Mouse (Mus musculus) MEL (cell line): ENCODE results near the gene Sstr3. TPM values are rescaled to one million over a fixed set of nuclear protein-coding genes. Genes with fewer than 3 reads are reported as not detected.

Experiments
- DNase-seq: peaks from one replicate; pipeline ENCODE4 v3.0.0; 2011; ENCODE audit warnings: low read depth, low spot score
- H3K27ac ChIP-seq: 2 replicates; pipeline ENCODE4 v1.5.1; 2012; ENCODE audit warnings: low read depth, mild to moderate bottlenecking, control low read depth, low read length, moderate library complexity; ENCODE audit not compliant: control insufficient read depth
- H3K27me3 ChIP-seq, 2 experiments: fragments of 150-350 bp in 1 of 2; sonication (generic) in 1 of 2; 2 replicates each; pipeline ENCODE4 v1.6.1; 2012; ENCODE audit warnings: low read length in 2 of 2, mild to moderate bottlenecking in 2 of 2, improper control_type of control experiment in 1 of 2, moderate library complexity in 1 of 2; ENCODE audit not compliant: insufficient read depth in 2 of 2, control insufficient read depth in 1 of 2
- H3K36me3 ChIP-seq, 2 experiments: 2 replicates each; pipeline ENCODE4 v1.6.1; 2012 to 2014; ENCODE audit warnings: low read length in 2 of 2, improper control_type of control experiment in 1 of 2, inconsistent platforms in 1 of 2, mild to moderate bottlenecking in 1 of 2; ENCODE audit not compliant: insufficient read depth in 2 of 2, control insufficient read depth in 1 of 2
- H3K4me1 ChIP-seq, 2 experiments: fragments of 150-350 bp in 1 of 2; sonication (generic) in 1 of 2; 2 replicates each; pipeline ENCODE4 v1.6.1; 2012; ENCODE audit warnings: low read length in 2 of 2, improper control_type of control experiment in 1 of 2, mild to moderate bottlenecking in 1 of 2; ENCODE audit not compliant: insufficient read depth in 2 of 2, control insufficient read depth in 1 of 2
- H3K4me3 ChIP-seq, 2 experiments: fragments of 150-350 bp in 1 of 2; sonication (generic) in 1 of 2; 2 replicates each; pipeline ENCODE4 v1.5.1; 2012; ENCODE audit warnings: low read depth in 2 of 2, low read length in 2 of 2, mild to moderate bottlenecking in 2 of 2, moderate library complexity in 2 of 2, control low read depth in 1 of 2, improper control_type of control experiment in 1 of 2; ENCODE audit not compliant: control insufficient read depth in 1 of 2, insufficient read depth in 1 of 2
- H3K79me2 ChIP-seq: 2 replicates; pipeline ENCODE4 v1.6.1; 2012; ENCODE audit warnings: mild to moderate bottlenecking, low read length, moderate library complexity; ENCODE audit not compliant: control insufficient read depth, poor library complexity, insufficient read depth
- H3K9ac ChIP-seq: 2 replicates; pipeline ENCODE4 v1.6.1; 2012; ENCODE audit warnings: low read depth, mild to moderate bottlenecking, control low read depth, low read length, moderate library complexity; ENCODE audit not compliant: control insufficient read depth, poor library complexity, severe bottlenecking
- H3K9me3 ChIP-seq: fragments of 150-350 bp; sonication (generic); replicated peaks from 2 replicates; pipeline ENCODE4 v1.6.1; 2012; ENCODE audit warnings: mild to moderate bottlenecking, low read length, improper control_type of control experiment, moderate library complexity; ENCODE audit not compliant: insufficient read depth
- CHD2 ChIP-seq: IDR thresholded peaks from 2 replicates; pipeline ENCODE4 v1.6.1; 2011; ENCODE audit warnings: low read length, improper control_type of control experiment
- ELF1 ChIP-seq: IDR thresholded peaks from 2 replicates; pipeline ENCODE4 v1.6.1; 2014; ENCODE audit warnings: low read depth, mild to moderate bottlenecking, inconsistent platforms, low read length, improper control_type of control experiment, moderate library complexity
- GATA1 ChIP-seq: IDR thresholded peaks from 2 replicates; pipeline ENCODE4 v1.6.1; 2011; ENCODE audit warnings: low read depth, low read length, improper control_type of control experiment
- HCFC1 ChIP-seq: IDR thresholded peaks from 2 replicates; pipeline ENCODE4 v1.6.1; 2012; ENCODE audit warnings: low read depth, mild to moderate bottlenecking, inconsistent platforms, low read length, improper control_type of control experiment, moderate library complexity
- JUND ChIP-seq: IDR thresholded peaks from 2 replicates; pipeline ENCODE4 v1.6.1; 2011; ENCODE audit warnings: low read depth, mild to moderate bottlenecking, improper control_type of control experiment, low read length
- MAZ ChIP-seq: IDR thresholded peaks from 2 replicates; pipeline ENCODE4 v1.6.1; 2012; ENCODE audit warnings: low read depth, mild to moderate bottlenecking, inconsistent platforms, low read length, improper control_type of control experiment
- MEF2A ChIP-seq: IDR thresholded peaks from 2 replicates; pipeline ENCODE4 v1.6.1; 2014; ENCODE audit warnings: low read depth, mild to moderate bottlenecking, inconsistent platforms, low read length, improper control_type of control experiment; ENCODE audit not compliant: poor library complexity, insufficient replicate concordance, severe bottlenecking; ENCODE audit errors: extremely low read depth
- NELFE ChIP-seq: IDR thresholded peaks from 2 replicates; pipeline ENCODE4 v1.6.1; 2011; ENCODE audit warnings: low read depth, low read length, improper control_type of control experiment
- POLR2AphosphoS2 ChIP-seq: IDR thresholded peaks from 2 replicates; pipeline ENCODE4 v1.6.1; 2011; ENCODE audit warnings: low read length, improper control_type of control experiment
- POLR2AphosphoS5 ChIP-seq: IDR thresholded peaks from 2 replicates; pipeline ENCODE4 v1.6.1; 2012; ENCODE audit warnings: low read depth, borderline replicate concordance, mild to moderate bottlenecking, inconsistent platforms, low read length, moderate library complexity, mixed read lengths
- RAD21 ChIP-seq: IDR thresholded peaks from 2 replicates; pipeline ENCODE4 v1.6.1; 2011; ENCODE audit warnings: mild to moderate bottlenecking, low read depth, low read length, improper control_type of control experiment
- SIN3A ChIP-seq: IDR thresholded peaks from 2 replicates; pipeline ENCODE4 v1.6.1; 2012; ENCODE audit warnings: low read length, improper control_type of control experiment, inconsistent platforms
- TCF12 ChIP-seq: IDR thresholded peaks from 2 replicates; pipeline ENCODE4 v1.6.1; 2014; ENCODE audit warnings: low read depth, mild to moderate bottlenecking, inconsistent platforms, low read length, improper control_type of control experiment, moderate library complexity
- USF1 ChIP-seq: IDR thresholded peaks from 2 replicates; pipeline ENCODE4 v1.6.1; 2014; ENCODE audit warnings: low read depth, mild to moderate bottlenecking, inconsistent platforms, low read length, improper control_type of control experiment, moderate library complexity
- USF2 ChIP-seq, 2 experiments: IDR thresholded peaks; 2 replicates each; pipeline ENCODE4 v1.6.1; 2011 to 2012; ENCODE audit warnings: improper control_type of control experiment in 2 of 2, low read length in 2 of 2, borderline replicate concordance in 1 of 2, inconsistent platforms in 1 of 2, low read depth in 1 of 2, mild to moderate bottlenecking in 1 of 2; ENCODE audit not compliant: insufficient read depth in 1 of 2
- ZMIZ1 ChIP-seq: IDR thresholded peaks from 2 replicates; pipeline ENCODE4 v1.6.1; 2012; ENCODE audit warnings: low read depth, mild to moderate bottlenecking, inconsistent platforms, low read length, improper control_type of control experiment, moderate library complexity
- ZNF384 ChIP-seq: IDR thresholded peaks from 2 replicates; pipeline ENCODE4 v1.6.1; 2012; ENCODE audit warnings: low read depth, mild to moderate bottlenecking, inconsistent platforms, low read length, improper control_type of control experiment
- polyA plus RNA-seq, 2 experiments: library from polyadenylated mRNA; stranded (reverse) in 1 of 2; unstranded in 1 of 2; fragments of >175 nt in 1 of 2; fragments of >200 nt in 1 of 2; gene quantifications; 2 replicates each; pipeline versions ENCODE4 v1.2.1 to v1.2.4; 2012; ENCODE audit warnings: low replicate concordance in 2 of 2, low read depth in 1 of 2; ENCODE audit not compliant: insufficient read length in 2 of 2, insufficient read depth in 1 of 2, missing spikeins in 1 of 2
- total RNA-seq: library from RNA; depleted of rRNA; stranded (reverse); fragments of 300-350 nt; gene quantifications from 2 replicates; pipeline ENCODE4 v1.2.3, GENCODE M21; 2012

The Sstr3 gene
- total and polyA plus RNA-seq, 3 experiments, result not detected

GRCm38 (mm10) chr15:78493401-78494010, 51.0 kb downstream of the Sstr3 start:
- Histone ChIP-seq H3K36me3 (no peaks in the 10 kb centered on the region), H3K4me3 (no peak overlapping the region), H3K79me2 (no peaks in the 10 kb centered on the region), H3K27me3 (peaks cover 0 to 2% of the 10 kb centered on the region in 2 experiments; a peak in 2 of 4 replicates), H3K9ac (no peak overlapping the region), H3K9me3 (no peaks in the 10 kb centered on the region), H3K27ac (no peak overlapping the region), H3K4me1 (no peaks in the 10 kb centered on the region)
- no peak for DNase-seq
- TF ChIP-seq HCFC1 (no peak), ELF1 (no peak), MEF2A (no peak), USF1 (no peak), MAZ (no peak), ZNF384 (no peak), GATA1 (no peak), TCF12 (no peak), POLR2AphosphoS2 (no peak), CHD2 (no peak), SIN3A (no peak), RAD21 (no peak)

GRCm38 (mm10) chr15:78491301-78491700, 53.2 kb downstream of the Sstr3 start:
- Histone ChIP-seq H3K36me3 (no peaks in the 10 kb centered on the region), H3K79me2 (no peaks in the 10 kb centered on the region), H3K27ac (no peak overlapping the region)
- no peak for TF ChIP-seq SIN3A
- TF ChIP-seq NELFE, result no peak
- TF ChIP-seq JUND, result no peak
- no peak for TF ChIP-seq ZMIZ1
- no peak for TF ChIP-seq USF2 (IDR thresholded peaks at IDR 0.05; ENCODE audit: borderline replicate concordance in 1 of 2, insufficient read depth in 1 of 2, low read depth in 1 of 2, low read length in 2 of 2)
- no peak for TF ChIP-seq POLR2AphosphoS5
- TF ChIP-seq, all 39 proteins: peak for 0
- no peak for DNase-seq
- no peak overlapping the region for H3K9ac ChIP-seq
- no peaks in the 10 kb centered on the region for H3K9me3 ChIP-seq
- H3K27me3 ChIP-seq, result peaks cover 13 to 14% of the 10 kb centered on the region in 2 experiments
- H3K4me1 ChIP-seq, result no peaks in the 10 kb centered on the region
- no peak overlapping the region for H3K4me3 ChIP-seq
